Comparison of ENCODE assay signal across 24 mouse cellular contexts in genomic region chr3:142273265-142273664, GRCm38 (mm10).
"Had no signal": no experiment of that assay in that cellular context is flagged by ENCODE, and none has a peak within 500 bp of the region (broad histone marks: within the 10 kb centered on the region; RNA-seq: fewer than 3 reads in every experiment).

No protein-coding gene starts in this region.

- ATAC-seq: hindbrain, embryonic 16.5 days; inflammation-experienced regulatory T-cells, adult 6 months; intestine, embryonic 15.5 days; intestine, postnatal 0 days; liver, embryonic 12.5 days had no signal

- H3K4me1 ChIP-seq: heart, embryonic 10.5 days; heart, embryonic 12.5 days; hindbrain, embryonic 10.5 days; hindbrain, embryonic 12.5 days; intestine, embryonic 15.5 days; limb, embryonic 15.5 days; liver, embryonic 12.5 days had no signal

- H3K4me2 ChIP-seq: heart, embryonic 12.5 days; hindbrain, embryonic 12.5 days; hindbrain, embryonic 14.5 days; intestine, embryonic 15.5 days; limb, embryonic 13.5 days; limb, embryonic 15.5 days; liver, embryonic 12.5 days had no signal

- H3K4me3 ChIP-seq: heart, embryonic 10.5 days; heart, embryonic 12.5 days; hindbrain, embryonic 10.5 days; hindbrain, embryonic 12.5 days; intestine, embryonic 15.5 days; limb, embryonic 13.5 days; limb, embryonic 15.5 days; liver, embryonic 12.5 days had no signal

- DNase-seq: gastrocnemius, postnatal 14 days; gastrocnemius, postnatal 36 days; heart, adult 18-20 months; heart, postnatal 10 days; heart, postnatal 4 days; kidney, adult 18-20 months; kidney, adult 8-10 months; kidney, postnatal 10 days; kidney, postnatal 36 days; layer of hippocampus, adult 9-11 months; layer of hippocampus, postnatal 36 days; left cerebral cortex, postnatal 4 days had no signal

- H3K27ac ChIP-seq: heart, embryonic 10.5 days; hindbrain, embryonic 10.5 days; hindbrain, embryonic 12.5 days; hindbrain, embryonic 14.5 days; intestine, embryonic 15.5 days; limb, embryonic 13.5 days; limb, embryonic 15.5 days; liver, embryonic 12.5 days had no signal

- H3K36me3 ChIP-seq: hindbrain, embryonic 10.5 days; hindbrain, embryonic 12.5 days; limb, embryonic 13.5 days; limb, embryonic 15.5 days had no signal

- H3K27me3 ChIP-seq: heart, embryonic 12.5 days; hindbrain, embryonic 12.5 days; intestine, embryonic 15.5 days; liver, embryonic 12.5 days had no signal

- H3K9me3 ChIP-seq: heart, embryonic 10.5 days; heart, embryonic 12.5 days; hindbrain, embryonic 10.5 days; hindbrain, embryonic 12.5 days; intestine, embryonic 15.5 days; limb, embryonic 13.5 days; limb, embryonic 15.5 days; liver, embryonic 12.5 days had no signal

- H3K9ac ChIP-seq: heart, embryonic 12.5 days; hindbrain, embryonic 12.5 days; hindbrain, embryonic 14.5 days; intestine, embryonic 15.5 days; limb, embryonic 13.5 days; limb, embryonic 15.5 days; liver, embryonic 12.5 days had no signal
